Mouse (Mus musculus) central nervous system, embryonic 18 days (tissue): ENCODE data around the gene Vmn1r123. TPM values are rescaled to one million over a fixed set of nuclear protein-coding genes. Genes with fewer than 3 reads are reported as not detected.

Source experiments
- polyA plus RNA-seq: library from polyadenylated mRNA; depleted of rRNA; stranded (reverse); fragments of >200 nt; gene quantifications from 2 replicates; pipeline ENCODE4 v1.2.3, GENCODE M21; 2012; rRNA removed

The Vmn1r123 gene
- not detected in 2 replicates for polyA plus RNA-seq

GRCm38 (mm10) chr7:21161885-21162284 is at the start of gene Vmn1r123:
Gene Vmn1r123, plus strand, starts transcription at chr7:21162185.

DNA sequence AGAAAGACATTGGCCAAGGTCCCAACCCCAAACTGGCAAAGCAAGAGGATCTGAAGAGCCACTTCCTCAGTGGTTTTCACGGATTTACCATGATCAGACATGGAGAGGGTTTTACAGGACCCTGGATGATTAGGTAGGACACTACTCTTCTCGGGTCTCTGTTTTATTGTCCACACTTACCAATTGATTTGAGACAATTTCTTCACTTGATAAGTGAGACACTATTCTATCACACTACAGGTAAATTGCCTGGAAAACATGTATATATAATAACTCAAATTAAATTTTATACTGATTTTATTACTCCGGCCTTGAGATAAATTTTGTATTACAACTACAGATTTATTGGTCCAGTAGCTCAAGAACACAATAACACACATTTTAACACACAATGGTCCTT is 28.0 kb upstream of the Vmn1r123 start, which contains the start of gene Vmn1r122:
Vmn1r122 (minus strand) TSS at position 101 of the 400 bp plus-strand sequence.

GRCm38 (mm10) chr7:21190323-21190722 is 28.3 kb downstream of the Vmn1r123 start, which contains the start of gene Gm5157:
Gene Gm5157, minus strand, starts transcription at chr7:21190423.

Other genes starting within 250 kb of the Vmn1r123 start
- not detected in 2 replicates for gene Vmn1r118, start 249.8 kb upstream of the Vmn1r123 start, polyA plus RNA-seq
- gene Vmn1r119, start 149.7 kb upstream of the Vmn1r123 start, polyA plus RNA-seq, result not detected in 2 replicates
- gene Vmn1r120, start 108.4 kb upstream of the Vmn1r123 start, polyA plus RNA-seq, result not detected in 2 replicates
- gene Vmn1r121, start 63.7 kb upstream of the Vmn1r123 start, polyA plus RNA-seq, result not detected in 2 replicates
- not detected in 2 replicates for gene Vmn1r122, start 28.1 kb upstream of the Vmn1r123 start, polyA plus RNA-seq
- not detected in 2 replicates for gene Gm5157, start 28.2 kb downstream of the Vmn1r123 start, polyA plus RNA-seq
- not detected in 2 replicates for gene Vmn1r124, start 98.4 kb downstream of the Vmn1r123 start, polyA plus RNA-seq
- gene Vmn1r125, start 110.0 kb downstream of the Vmn1r123 start, polyA plus RNA-seq, result not detected in 2 replicates
- gene Vmn1r126, start 139.3 kb downstream of the Vmn1r123 start, polyA plus RNA-seq, result not detected in 2 replicates
- not detected in 2 replicates for gene Vmn1r127, start 157.7 kb downstream of the Vmn1r123 start, polyA plus RNA-seq
- gene Vmn1r128, start 187.2 kb downstream of the Vmn1r123 start, polyA plus RNA-seq, result not detected in 2 replicates
- not detected in 2 replicates for gene Vmn1r129, start 199.1 kb downstream of the Vmn1r123 start, polyA plus RNA-seq